In the genomic region with DNA sequence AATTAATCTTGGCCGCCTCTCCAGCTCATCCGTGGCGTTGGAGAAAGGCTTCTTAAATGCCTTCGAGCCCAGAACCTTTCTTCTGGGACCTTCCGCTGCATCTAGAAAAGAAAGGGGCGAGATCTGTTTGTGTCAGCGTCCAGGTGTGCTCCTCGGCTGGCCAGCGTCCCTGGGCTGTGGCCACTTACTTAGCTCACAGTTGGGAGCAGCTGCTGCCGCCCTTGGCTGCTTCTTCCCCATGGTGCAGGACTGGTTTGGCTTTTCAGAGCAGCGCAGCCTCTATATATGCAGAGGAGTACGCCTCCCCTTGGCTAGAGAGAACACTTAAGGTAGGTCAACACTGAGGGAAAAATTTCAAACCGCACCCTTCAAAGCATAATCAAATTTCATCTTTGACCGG, we compare ENCODE assay signal across 8 mouse cellular contexts. TPM values are rescaled to one million over a fixed set of nuclear protein-coding genes. Genes with fewer than 3 reads are reported as not detected.
A peak's percentile ranks its signal among the peaks of the same experiment; 100 is the strongest.
DNase-seq lines count a peak whose midpoint lies in the region; ATAC-seq lines count a peak whose summit lies in the region.

No protein-coding gene starts in this region.

- H3K9ac ChIP-seq in heart, embryonic 15.5 days: peak overlapping the region; percentile 51
- H3K9ac ChIP-seq in embryonic facial prominence, embryonic 12.5 days: no peak overlapping the region; the same call in 1 of the 2 replicates
- peak overlapping the region; percentile 68 for H3K9ac ChIP-seq in intestine, embryonic 16.5 days (ENCODE audit: low read depth, low read length)
- H3K9ac ChIP-seq in lung, embryonic 15.5 days: peak overlapping the region; percentile 17; the same call in 1 of the 2 replicates

- ATAC-seq in heart, embryonic 15.5 days (replicated peaks; ENCODE audit: insufficient number of reproducible peaks, insufficient read depth, low FRiP score, low read depth): no peak
- ATAC-seq in embryonic facial prominence, embryonic 12.5 days (ENCODE audit: insufficient number of reproducible peaks, insufficient read depth, low FRiP score, low TSS enrichment): no peak
- peak; percentile 48 for ATAC-seq in intestine, embryonic 16.5 days
- no peak for ATAC-seq in lung, embryonic 15.5 days (ENCODE audit: borderline replicate concordance, extremely low read depth, low FRiP score, low TSS enrichment)

- no peaks in the 10 kb centered on the region for H3K9me3 ChIP-seq in heart, embryonic 15.5 days (replicated peaks)
- H3K9me3 ChIP-seq in embryonic facial prominence, embryonic 12.5 days: no peaks in the 10 kb centered on the region
- no peaks in the 10 kb centered on the region for H3K9me3 ChIP-seq in intestine, embryonic 16.5 days (ENCODE audit: control insufficient read depth, low read length)
- H3K9me3 ChIP-seq in lung, embryonic 15.5 days: no peaks in the 10 kb centered on the region

- H3K4me3 ChIP-seq in heart, embryonic 15.5 days: peak overlapping the region; percentile 72
- H3K4me3 ChIP-seq in embryonic facial prominence, embryonic 12.5 days: peak overlapping the region; percentile 95
- peak overlapping the region; percentile 93 for H3K4me3 ChIP-seq in intestine, embryonic 16.5 days (ENCODE audit: low read length)
- H3K4me3 ChIP-seq in lung, embryonic 15.5 days: peak overlapping the region; percentile 76

- H3K27me3 ChIP-seq in heart, embryonic 15.5 days: peaks cover 18% of the 10 kb centered on the region
- peaks cover 20% of the 10 kb centered on the region; the same call in 1 of the 2 replicates for H3K27me3 ChIP-seq in embryonic facial prominence, embryonic 12.5 days
- no peaks in the 10 kb centered on the region for H3K27me3 ChIP-seq in intestine, embryonic 16.5 days (replicated peaks; ENCODE audit: control insufficient read depth, insufficient read depth, low read length)
- peaks cover 26% of the 10 kb centered on the region for H3K27me3 ChIP-seq in lung, embryonic 15.5 days

- WGBS in heart, embryonic 15.5 days: 9% methylated on average over 14 of the region's 14 CpGs
- WGBS in embryonic facial prominence, embryonic 12.5 days: 3% methylated on average over 14 of the region's 14 CpGs
- 3% methylated on average over 14 of the region's 14 CpGs for WGBS in intestine, embryonic 16.5 days
- WGBS in lung, embryonic 15.5 days: 5% methylated on average over 14 of the region's 14 CpGs

- peak overlapping the region; percentile 97 for H3K4me2 ChIP-seq in heart, embryonic 15.5 days
- peak overlapping the region; percentile 80 for H3K4me2 ChIP-seq in embryonic facial prominence, embryonic 12.5 days (replicated peaks)
- peak overlapping the region; percentile 95 for H3K4me2 ChIP-seq in intestine, embryonic 16.5 days (ENCODE audit: low read depth, low read length)
- peak overlapping the region; percentile 89 for H3K4me2 ChIP-seq in lung, embryonic 15.5 days

- H3K27ac ChIP-seq in heart, embryonic 15.5 days: no peak overlapping the region
- H3K27ac ChIP-seq in embryonic facial prominence, embryonic 12.5 days: no peak overlapping the region
- peak overlapping the region; percentile 89 for H3K27ac ChIP-seq in intestine, embryonic 16.5 days (ENCODE audit: low read length)
- peak overlapping the region; percentile 59 for H3K27ac ChIP-seq in lung, embryonic 15.5 days

- no peak for DNase-seq in heart, adult 8-10 months (ENCODE audit: low spot score)
- DNase-seq in retina, postnatal 1 day: peak; percentile 38
- no peak for DNase-seq in MN1 (ENCODE audit: low spot score)
- DNase-seq in thymus, postnatal 25 days: no peak

- peaks cover 38% of the 10 kb centered on the region for H3K4me1 ChIP-seq in heart, embryonic 15.5 days (replicated peaks)
- H3K4me1 ChIP-seq in embryonic facial prominence, embryonic 12.5 days: peaks cover 24% of the 10 kb centered on the region
- H3K4me1 ChIP-seq in intestine, embryonic 16.5 days (ENCODE audit: control insufficient read depth, insufficient read depth, low read length): peaks cover 39% of the 10 kb centered on the region
- H3K4me1 ChIP-seq in lung, embryonic 15.5 days: peaks cover 24% of the 10 kb centered on the region

- H3K36me3 ChIP-seq in heart, embryonic 15.5 days: no peaks in the 10 kb centered on the region
- H3K36me3 ChIP-seq in embryonic facial prominence, embryonic 12.5 days: no peaks in the 10 kb centered on the region
- H3K36me3 ChIP-seq in intestine, embryonic 16.5 days (ENCODE audit: control insufficient read depth, insufficient read depth, low read length): no peaks in the 10 kb centered on the region
- no peaks in the 10 kb centered on the region for H3K36me3 ChIP-seq in lung, embryonic 15.5 days

RNA-seq across cellular contexts. Expression of a gene that starts 1.0 kb away (rescaled TPM):
- polyA plus RNA-seq in heart, embryonic 15.5 days (2015; fragmentation: Nextera tagmentation; extraction: Ambion mirVana): 11.6 and 14.9 TPM in 2 replicates
- 10 to 100 TPM; 49.0 to 61.5 (median 51.9) TPM for total RNA-seq in heart, adult 8-10 months (2022)
- 22.3 and 23.0 TPM in 2 replicates for polyA plus RNA-seq in embryonic facial prominence, embryonic 12.5 days (2016; fragmentation: Nextera tagmentation; extraction: Ambion mirVana)
- 40.7 and 47.2 TPM in 2 replicates for polyA plus RNA-seq in intestine, embryonic 16.5 days (2015; fragmentation: Nextera tagmentation; extraction: Ambion mirVana)
- 20.3 and 26.0 TPM in 2 replicates for polyA plus RNA-seq in lung, embryonic 15.5 days (2015; fragmentation: Nextera tagmentation; extraction: Ambion mirVana)

RNA-seq across cellular contexts. Expression of a gene that starts 2.0 kb away (rescaled TPM):
- polyA plus RNA-seq in heart, embryonic 15.5 days (2015; fragmentation: Nextera tagmentation; extraction: Ambion mirVana): 0.09 TPM in 1 of 2 replicates, not detected in the other
- not detected for total RNA-seq in heart, adult 8-10 months (2022)
- polyA plus RNA-seq in embryonic facial prominence, embryonic 12.5 days (2016; fragmentation: Nextera tagmentation; extraction: Ambion mirVana): 0.12 and 0.14 TPM in 2 replicates
- 0.11 and 0.18 TPM in 2 replicates for polyA plus RNA-seq in intestine, embryonic 16.5 days (2015; fragmentation: Nextera tagmentation; extraction: Ambion mirVana)
- 0.06 and 0.09 TPM in 2 replicates for polyA plus RNA-seq in lung, embryonic 15.5 days (2015; fragmentation: Nextera tagmentation; extraction: Ambion mirVana)

RNA-seq across cellular contexts. Expression of a gene that starts 44.9 kb away (rescaled TPM):
- polyA plus RNA-seq in heart, embryonic 15.5 days (2015; fragmentation: Nextera tagmentation; extraction: Ambion mirVana): 11.6 and 16.4 TPM in 2 replicates
- total RNA-seq in heart, adult 8-10 months (2022): 10 to 100 TPM; 11.2 to 14.0 (median 11.8) TPM
- 35.3 and 37.3 TPM in 2 replicates for polyA plus RNA-seq in embryonic facial prominence, embryonic 12.5 days (2016; fragmentation: Nextera tagmentation; extraction: Ambion mirVana)
- polyA plus RNA-seq in intestine, embryonic 16.5 days (2015; fragmentation: Nextera tagmentation; extraction: Ambion mirVana): 31.3 and 33.7 TPM in 2 replicates
- 19.5 and 21.5 TPM in 2 replicates for polyA plus RNA-seq in lung, embryonic 15.5 days (2015; fragmentation: Nextera tagmentation; extraction: Ambion mirVana)

RNA-seq across cellular contexts. Expression of a gene that starts 59.6 kb away (rescaled TPM):
- not detected in 2 replicates for polyA plus RNA-seq in heart, embryonic 15.5 days (2015; fragmentation: Nextera tagmentation; extraction: Ambion mirVana)
- not detected for total RNA-seq in heart, adult 8-10 months (2022)
- polyA plus RNA-seq in embryonic facial prominence, embryonic 12.5 days (2016; fragmentation: Nextera tagmentation; extraction: Ambion mirVana): not detected in 2 replicates
- not detected in 2 replicates for polyA plus RNA-seq in intestine, embryonic 16.5 days (2015; fragmentation: Nextera tagmentation; extraction: Ambion mirVana)
- not detected in 2 replicates for polyA plus RNA-seq in lung, embryonic 15.5 days (2015; fragmentation: Nextera tagmentation; extraction: Ambion mirVana)

Comparison
In these comparisons a context has a peak if more than half of its experiments do, and no peak if none do; other contexts are left out.
1. H3K27ac ChIP-seq: peak in intestine, embryonic 16.5 days (single experiment) and lung, embryonic 15.5 days (single experiment); none in heart, embryonic 15.5 days (single experiment) and embryonic facial prominence, embryonic 12.5 days (single experiment).
2. Peak in every context shown above with its lines, with median percentiles within 50 percentile points of each other: H3K4me2 ChIP-seq and H3K4me3 ChIP-seq.